Mouse (Mus musculus) brain, embryonic 14.5 days (tissue): ENCODE data around the gene Gpr150. TPM values are rescaled to one million over a fixed set of nuclear protein-coding genes. Genes with fewer than 3 reads are reported as not detected.

ENCODE experiments used
- DNase-seq: peaks from one replicate; pipeline ENCODE4 v3.0.0-alpha.2; 2011; ENCODE audit warnings: low read depth
- CTCF ChIP-seq: fragments of 200-500 bp; IDR thresholded peaks from 2 replicates; pipeline ENCODE4 v1.5.1; 2012; ENCODE audit warnings: inconsistent platforms, mild to moderate bottlenecking, moderate library complexity, borderline replicate concordance; ENCODE audit not compliant: insufficient read depth, insufficient read length; ENCODE audit errors: extremely low read depth
- POLR2A ChIP-seq: fragments of 200-500 bp; IDR thresholded peaks from 2 replicates; pipeline ENCODE4 v1.6.1; 2012; ENCODE audit warnings: mild to moderate bottlenecking, inconsistent platforms, borderline replicate concordance; ENCODE audit not compliant: poor library complexity, insufficient read depth, insufficient read length, severe bottlenecking; ENCODE audit errors: extremely low read depth
- polyA plus RNA-seq: library from polyadenylated mRNA; depleted of rRNA; stranded (reverse); fragments of >200 nt; gene quantifications from 2 replicates; pipeline ENCODE4 v1.2.3, GENCODE M21; 2012; rRNA removed

Gene Gpr150
- polyA plus RNA-seq, 1 experiment = 1.0 TPM

GRCm38 (mm10) chr13:76055391-76056232 lies 1.2 kb downstream of the Gpr150 start:
- TF ChIP-seq POLR2A (no peak), CTCF (no peak)
- DNase-seq = peak; percentile 66

DNA sequence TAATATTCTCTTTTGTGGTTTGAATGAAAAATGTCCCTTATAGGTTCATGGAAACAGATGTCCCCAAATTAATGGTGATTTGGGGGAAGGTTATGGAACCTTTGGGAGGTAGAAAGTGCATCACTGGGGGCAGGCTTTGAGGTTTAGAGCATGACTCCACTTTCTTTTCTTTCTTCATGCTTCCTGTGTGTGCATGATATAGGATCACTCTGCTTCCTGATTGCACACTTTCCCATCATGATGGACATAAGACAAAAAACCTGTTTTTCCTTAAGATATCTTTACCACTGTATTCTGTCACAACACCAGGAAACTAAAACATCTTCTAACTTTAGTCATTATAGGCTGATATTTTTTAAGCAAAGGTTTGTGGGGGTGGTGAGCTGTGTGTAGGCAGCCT lies 11.8 kb downstream of the Gpr150 start:
- no peak for DNase-seq
- TF ChIP-seq CTCF = no peak
- TF ChIP-seq POLR2A = no peak

DNA sequence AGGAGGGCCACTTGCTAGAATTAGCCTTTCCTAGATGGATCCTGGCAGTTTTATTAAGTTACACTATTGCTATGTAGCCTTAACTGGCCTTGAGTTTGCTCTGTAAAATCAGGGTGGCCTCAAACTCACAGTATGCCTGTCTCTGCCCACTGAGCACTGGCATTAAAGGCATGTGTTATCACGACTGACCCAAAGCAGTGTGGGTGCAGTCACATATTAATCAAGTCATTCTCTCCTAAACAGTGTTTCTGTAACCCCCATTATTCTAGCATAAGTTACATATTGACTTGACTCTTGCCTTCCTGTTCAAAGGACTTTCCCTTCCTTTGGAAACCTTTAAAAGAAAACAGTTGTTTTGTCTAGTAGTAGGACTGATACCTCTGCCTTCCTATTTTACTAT lies 14.3 kb downstream of the Gpr150 start:
- no peak for DNase-seq
- TF ChIP-seq CTCF = no peak
- no peak for TF ChIP-seq POLR2A

DNA sequence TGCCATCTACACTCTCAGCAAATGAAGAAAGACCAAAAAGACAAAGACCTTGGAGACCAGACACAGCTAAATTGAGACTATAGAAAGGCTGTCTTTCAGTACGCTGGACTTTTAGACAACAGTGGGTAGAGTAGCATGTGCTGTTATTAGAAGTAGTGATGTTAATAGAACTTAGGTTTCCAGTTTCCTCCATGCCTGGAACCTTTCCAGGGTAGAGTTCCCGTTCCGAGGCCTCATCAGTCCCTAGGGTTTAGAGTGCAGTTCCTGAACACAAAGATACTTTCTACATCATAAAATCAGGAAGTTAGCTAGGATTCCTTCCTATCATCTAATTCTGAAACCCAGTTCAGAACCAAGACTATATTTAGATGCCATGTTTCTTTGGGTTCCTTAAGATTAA lies 32.2 kb downstream of the Gpr150 start:
- no peak for DNase-seq
- TF ChIP-seq POLR2A (no peak), CTCF (no peak)

DNA sequence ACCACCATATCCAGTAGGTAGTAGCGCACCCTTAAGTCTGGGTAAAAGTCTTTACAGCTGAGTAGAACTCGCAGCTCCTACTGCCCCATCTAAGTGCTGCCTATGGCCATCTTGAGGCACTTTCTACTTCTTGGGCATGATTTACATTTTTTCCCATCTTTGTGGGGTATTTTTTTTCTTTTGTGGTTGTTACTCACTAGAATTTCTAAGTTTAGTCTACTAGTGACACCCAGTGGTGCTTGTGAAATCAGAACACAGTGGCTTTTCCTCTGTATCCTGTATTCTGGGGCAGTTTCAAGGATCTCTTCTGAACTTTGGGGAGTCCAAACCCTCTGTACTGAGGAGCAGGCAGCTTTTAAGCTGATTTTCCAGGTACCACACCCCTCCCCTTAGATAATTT lies 35.0 kb downstream of the Gpr150 start:
- TF ChIP-seq POLR2A (no peak), CTCF (no peak)
- DNase-seq = peak; percentile 23

GRCm38 (mm10) chr13:76018844-76019400 lies 37.9 kb downstream of the Gpr150 start:
- TF ChIP-seq POLR2A (no peak), CTCF (no peak)
- DNase-seq = no peak

DNA sequence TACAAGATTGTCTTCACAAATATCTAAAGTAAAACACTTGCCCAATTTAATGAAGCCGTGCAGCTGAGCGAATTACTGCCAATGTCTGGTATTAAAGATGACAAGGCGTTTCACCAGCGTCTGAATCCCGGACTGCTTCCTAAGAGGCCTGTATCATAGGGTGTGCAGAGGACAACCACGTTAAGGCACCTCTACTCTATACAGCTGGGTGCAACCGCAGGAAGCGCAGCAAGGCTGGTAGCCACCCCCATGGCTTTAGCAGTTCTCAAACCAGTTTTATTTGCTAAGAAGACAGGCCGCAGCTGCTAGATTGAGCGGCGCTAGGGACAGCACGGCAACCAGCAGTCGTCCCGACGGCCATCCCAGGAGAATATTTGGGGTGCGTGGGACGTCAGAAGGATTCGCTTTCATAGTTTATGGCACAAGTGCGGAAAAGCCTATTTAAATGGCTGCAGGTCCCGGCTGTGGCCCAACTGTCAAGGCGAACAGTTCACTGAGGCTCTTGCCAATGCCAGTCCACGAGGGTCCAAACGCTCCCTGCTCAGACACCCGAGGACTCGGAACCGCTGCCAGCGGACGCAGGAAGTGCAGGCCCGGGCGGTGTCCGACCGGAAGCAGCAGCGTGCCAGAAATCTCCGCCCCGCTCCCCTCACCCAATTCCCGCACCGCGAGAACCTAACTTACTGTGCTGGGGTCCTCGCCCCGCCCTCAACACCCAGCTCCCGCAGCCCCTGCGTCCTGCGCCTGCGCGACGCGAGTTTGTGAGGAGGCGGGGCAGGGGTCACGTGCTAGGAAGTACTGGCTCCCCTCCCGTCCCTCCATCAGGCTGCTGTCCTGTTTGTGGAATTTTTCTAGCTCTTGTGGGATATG lies 38.6 kb downstream of the Gpr150 start, which contains the start of gene Rfesd:
Rfesd (minus strand) TSS at position 746 of the 870 bp plus-strand sequence.
- no peak for TF ChIP-seq CTCF
- peak; percentile 82; the same call in 1 of the 2 replicates for TF ChIP-seq POLR2A
- DNase-seq = peak; percentile 99

GRCm38 (mm10) chr13:76017465-76017864 lies 39.3 kb downstream of the Gpr150 start:
- peak; percentile 21 for DNase-seq
- TF ChIP-seq POLR2A (no peak), CTCF (no peak)

- no peak for TF ChIP-seq POLR2A
- TF ChIP-seq CTCF = no peak
- no peak for DNase-seq
Measured at GRCm38 (mm10) chr13:76014511-76014910, 42.3 kb downstream of the Gpr150 start.

Other genes with a start within 250 kb of the Gpr150 start
- 29.2 and 36.0 TPM in 2 replicates for gene Glrx, start 217.1 kb downstream of the Gpr150 start, polyA plus RNA-seq
- 22.4 and 25.3 TPM in 2 replicates for gene Rhobtb3, start 113.1 kb downstream of the Gpr150 start, polyA plus RNA-seq
- 0.47 and 0.56 TPM in 2 replicates for gene Spata9, start 89.8 kb downstream of the Gpr150 start, polyA plus RNA-seq
- gene Rfesd, start 38.3 kb downstream of the Gpr150 start, polyA plus RNA-seq = 10.8 TPM in 2 replicates
- gene Arsk, start 41.7 kb upstream of the Gpr150 start, polyA plus RNA-seq = 3.9 and 4.0 TPM in 2 replicates
- gene Ttc37, start 41.7 kb upstream of the Gpr150 start, polyA plus RNA-seq = 12.9 and 13.2 TPM in 2 replicates
- gene Fam81b, start 248.1 kb upstream of the Gpr150 start, polyA plus RNA-seq = 0.25 and 0.39 TPM in 2 replicates